Mouse (Mus musculus) left cerebral cortex, postnatal 14 days (tissue): ENCODE results near the gene Gm20388. TPM values are rescaled to one million over a fixed set of nuclear protein-coding genes. Genes with fewer than 3 reads are reported as not detected.

ENCODE experiments used
- DNase-seq, 2 experiments: peaks; one replicate each; pipeline ENCODE4 v3.0.0; 2021 to 2022; ENCODE audit warnings: low spot score in 2 of 2, mixed read lengths in 1 of 2
- intact Hi-C: fragments of 180-260 bp; cut with DNase I; formaldehyde crosslinking; loops from one replicate; pipeline ENCODE4 v1.15.1; 2025
- total RNA-seq, 2 experiments: library from RNA; stranded (reverse); gene quantifications; 2 replicates each; pipeline ENCODE4 v1.2.3; 2021

Gene Gm20388
- total RNA-seq, 2 experiments from 2014 or later: 2.8 to 7.3 TPM

DNA sequence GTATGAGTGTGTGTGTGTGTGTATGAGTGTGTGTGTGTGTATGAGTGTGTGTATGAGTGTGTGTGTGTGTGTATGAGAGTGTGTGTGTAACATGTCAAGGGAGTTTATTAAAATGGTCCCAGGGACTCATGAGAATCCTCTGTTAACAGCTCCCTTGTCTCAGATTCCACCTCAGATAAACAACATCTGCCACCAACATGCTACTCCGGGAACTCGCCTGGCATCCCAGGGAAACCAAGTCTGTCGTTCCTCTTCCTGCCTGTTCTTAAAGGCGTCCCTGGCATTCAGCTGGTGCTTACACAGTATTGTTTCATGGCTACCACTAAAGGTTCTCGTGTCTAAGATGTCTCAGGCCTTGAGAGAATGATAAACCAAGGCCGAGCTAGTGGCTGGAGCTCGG is 3933.7 kb downstream of the Gm20388 start:
- no peak for DNase-seq
- intact Hi-C loops: loop anchor here (5.0 kb wide), 1 partner anchor 38 kb away; no protein-coding TSS in a partner anchor

DNA sequence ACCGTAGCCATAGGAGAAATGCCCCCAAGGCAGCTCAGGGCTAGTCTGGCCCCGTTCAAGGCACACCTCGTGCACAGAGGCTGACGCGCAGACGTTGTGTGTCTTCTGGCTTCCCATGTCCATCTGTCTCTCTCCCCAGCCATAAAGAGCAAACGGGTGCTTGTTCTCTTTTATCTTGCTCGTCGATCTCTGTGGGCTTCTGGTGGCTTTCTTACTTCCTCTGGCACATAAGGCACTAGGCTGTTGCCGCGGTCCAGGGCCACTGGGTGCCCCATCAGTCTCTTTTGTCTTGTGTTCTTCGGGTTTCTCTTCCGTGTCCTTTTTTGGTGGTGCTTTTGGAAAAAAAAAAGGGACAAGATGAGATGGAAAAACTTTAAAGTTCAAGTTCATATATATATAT is 3934.5 kb downstream of the Gm20388 start:
- DNase-seq: no peak
- intact Hi-C loops: no loop called here

DNA sequence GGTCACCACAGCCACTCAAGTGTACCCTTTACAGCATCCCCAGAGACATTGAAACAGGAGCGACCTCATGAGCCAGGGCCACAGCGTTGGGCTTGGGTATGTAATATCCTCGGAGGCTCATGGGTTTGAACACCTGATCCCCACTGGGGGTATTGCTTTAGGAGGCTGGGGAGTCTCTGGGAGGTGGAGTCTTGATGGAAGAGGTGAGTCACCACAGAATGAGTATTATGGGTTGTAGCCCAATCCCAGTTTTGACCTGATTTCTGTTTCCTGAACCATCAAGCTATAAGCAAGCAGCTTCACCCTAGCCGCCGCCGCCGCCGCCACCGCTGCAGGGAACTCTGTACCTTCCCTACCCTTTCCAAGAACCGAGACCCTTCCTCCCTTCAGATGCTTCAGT is 3935.3 kb downstream of the Gm20388 start:
- intact Hi-C loops: no loop called here
- no peak for DNase-seq

DNA sequence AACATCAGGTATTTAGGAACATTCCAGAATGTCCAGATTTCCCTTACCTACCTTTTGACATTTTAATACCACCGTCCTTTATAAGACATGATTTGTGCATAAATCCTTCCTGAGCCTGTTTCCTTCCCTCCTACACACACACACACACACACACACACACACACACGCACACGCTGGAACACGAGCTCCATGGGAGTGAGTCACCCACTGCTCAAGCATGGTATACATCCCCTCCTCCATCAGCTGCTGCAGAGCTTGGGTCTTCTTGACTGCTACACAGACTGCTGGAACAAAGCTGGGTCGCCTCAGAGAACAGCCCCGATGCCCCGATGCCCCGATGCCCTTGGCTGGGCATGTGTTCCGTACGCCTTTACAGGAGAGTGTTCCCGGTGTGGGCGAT is 3935.9 kb downstream of the Gm20388 start:
- intact Hi-C loops: no loop called here
- peak; percentile 59 to 81 for DNase-seq

DNA sequence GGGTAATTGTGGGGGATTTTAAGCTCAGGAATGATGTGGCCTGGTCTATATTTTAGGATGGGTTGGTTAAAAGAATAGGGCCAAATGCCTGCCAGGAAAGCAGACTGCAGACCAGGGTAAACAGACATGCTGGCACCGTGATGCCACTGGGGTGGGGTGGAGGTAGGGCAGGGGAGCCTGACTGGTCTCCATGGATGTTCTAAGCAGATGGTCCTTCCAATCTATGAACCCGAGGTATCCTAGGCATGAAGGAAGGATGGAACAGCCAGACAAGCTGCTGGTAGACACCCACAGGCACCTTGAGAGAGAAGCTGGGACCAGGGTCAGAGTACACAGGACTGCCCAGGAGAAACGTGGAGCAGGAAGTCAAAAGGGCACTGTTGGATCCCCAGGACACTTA is 3936.9 kb downstream of the Gm20388 start:
- DNase-seq: no peak
- intact Hi-C loops: no loop called here

DNA sequence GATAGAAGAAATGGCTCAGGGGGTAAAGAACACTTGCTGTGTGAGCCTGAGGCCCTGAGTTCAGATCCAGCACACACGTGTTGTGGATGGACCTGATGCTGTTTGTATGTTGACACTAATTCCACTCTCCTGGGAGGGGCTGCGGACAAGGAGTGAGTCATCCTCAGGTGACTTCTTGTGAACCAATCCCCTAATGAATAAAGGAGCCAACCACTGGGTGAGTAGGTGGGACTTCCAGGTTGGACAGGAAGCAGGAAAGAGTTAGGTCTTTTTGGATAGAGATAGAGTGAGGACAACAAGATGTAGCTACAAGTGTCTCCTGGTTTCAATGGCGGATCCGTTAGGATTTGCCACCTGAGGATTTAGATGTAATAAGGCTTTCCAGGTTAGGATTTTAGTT is 3938.7 kb downstream of the Gm20388 start:
- intact Hi-C loops: no loop called here
- no peak for DNase-seq

DNA sequence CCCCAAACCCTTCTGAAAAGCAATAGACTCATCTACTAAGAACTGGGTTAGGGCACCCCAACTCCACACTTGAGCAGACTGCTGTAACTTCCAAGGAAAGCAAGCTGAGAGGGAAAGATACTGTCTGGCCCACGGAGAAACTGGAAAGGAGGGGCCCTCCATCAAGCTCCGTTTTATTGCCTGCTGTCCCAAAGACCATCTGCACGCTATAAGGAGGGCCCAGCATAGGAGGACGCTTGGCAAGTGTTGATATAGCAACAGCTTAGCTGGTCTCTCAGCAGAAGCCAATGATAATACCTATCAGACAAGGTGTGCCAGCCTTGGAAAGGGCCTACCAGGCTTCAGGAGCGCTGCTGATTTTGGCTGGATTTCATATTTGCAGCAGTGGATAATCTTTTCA is 3940.9 kb downstream of the Gm20388 start:
- intact Hi-C loops: no loop called here
- no peak for DNase-seq

DNA sequence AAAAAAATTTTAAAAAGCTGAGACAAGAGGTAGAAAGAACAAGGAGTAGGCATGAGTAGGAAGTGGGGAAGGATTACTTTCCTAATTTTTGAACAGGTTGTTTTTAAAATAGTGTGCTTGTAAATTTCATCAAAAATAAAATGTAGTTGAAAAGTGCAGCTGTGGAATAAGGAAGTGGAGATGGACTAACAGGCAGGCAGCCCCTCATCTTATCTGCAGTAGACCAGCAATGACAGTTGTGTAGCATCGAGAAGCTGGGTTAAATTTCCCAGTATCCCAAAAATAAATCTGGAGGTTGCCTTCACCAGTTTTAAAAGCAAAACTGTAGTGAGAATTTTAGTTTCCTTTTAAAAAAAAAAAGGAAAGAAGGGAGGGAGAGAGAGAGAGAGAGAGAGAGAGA is 3943.6 kb downstream of the Gm20388 start:
- no peak for DNase-seq
- intact Hi-C loops: no loop called here

DNA sequence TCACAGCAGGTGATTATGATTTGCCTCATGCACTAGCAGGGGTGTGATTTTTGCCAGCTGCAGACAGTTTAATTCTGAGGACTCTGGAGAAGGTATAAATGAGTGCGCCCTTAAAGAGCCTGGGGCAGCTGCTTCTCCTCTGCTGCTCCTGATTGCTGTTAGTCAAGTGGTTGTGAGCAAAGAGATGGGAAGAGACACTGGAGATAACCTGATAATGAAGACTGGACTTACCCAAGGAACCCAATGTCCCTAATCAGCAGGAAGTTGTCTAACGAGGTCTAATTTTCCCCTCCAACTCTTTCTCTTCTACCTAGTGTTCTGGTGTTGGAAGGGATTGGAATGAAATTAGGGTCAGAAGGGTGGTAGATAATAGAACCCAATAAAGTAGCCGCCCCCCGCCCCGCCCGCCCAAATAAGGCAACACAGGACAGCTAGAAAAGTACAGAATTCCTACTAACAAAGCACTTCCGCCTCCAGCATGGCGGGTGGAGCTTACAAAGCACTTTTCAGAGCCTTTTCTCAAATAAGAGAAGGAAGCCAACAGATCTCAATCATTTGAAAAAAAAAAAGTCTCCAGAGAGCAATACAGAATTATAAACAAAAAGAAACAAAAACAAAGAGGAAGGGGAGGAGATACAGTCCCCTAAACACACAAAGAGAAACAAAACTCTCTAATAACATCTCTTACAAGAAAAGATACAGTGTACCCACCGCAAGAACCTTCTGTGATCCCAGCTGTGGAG is 3944.3 kb downstream of the Gm20388 start:
- intact Hi-C loops: loop anchor here (5.0 kb wide), 1 partner anchor 37 kb away; the partner anchor contains the start of gene Acta1
- no peak for DNase-seq

DNA sequence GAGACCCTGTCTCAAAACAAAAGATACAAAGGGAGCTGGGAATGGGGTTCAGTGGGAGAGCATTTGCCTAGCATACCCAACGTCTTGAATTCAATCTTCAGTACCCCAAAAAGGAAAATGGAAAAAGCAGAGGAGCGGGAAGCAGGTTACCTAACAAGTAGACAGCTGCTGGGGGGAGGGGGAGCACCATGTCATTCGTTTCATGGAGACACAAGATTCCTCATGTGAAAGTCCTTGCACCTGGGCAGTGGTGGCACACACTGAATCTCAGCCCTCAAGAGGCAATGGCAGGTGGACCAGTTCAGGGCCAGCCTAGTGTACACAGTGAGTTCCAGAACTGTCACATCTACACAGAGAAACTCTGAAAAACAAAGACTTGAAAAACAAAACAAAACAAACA is 3946.7 kb downstream of the Gm20388 start:
- intact Hi-C loops: loop anchor here (5.0 kb wide), 1 partner anchor 35 kb away; the partner anchor contains the start of gene Acta1
- DNase-seq: no peak

DNA sequence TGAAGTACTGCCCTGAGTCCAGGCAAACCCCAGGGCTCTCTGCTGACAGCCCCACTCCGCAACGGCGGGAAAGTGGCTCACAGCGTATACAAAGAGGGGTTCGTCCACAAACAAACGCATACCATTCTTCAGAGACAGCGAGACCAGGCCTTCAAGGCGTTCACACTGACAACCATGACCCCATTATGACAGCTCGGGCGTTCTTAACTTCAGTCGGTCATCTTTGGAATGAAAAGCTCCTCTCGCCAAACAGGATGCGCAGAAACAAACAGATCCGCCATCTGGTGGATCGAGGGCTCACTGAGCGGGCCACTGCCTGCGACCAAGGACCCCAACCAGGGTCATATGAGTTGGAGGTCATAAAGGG is 3947.9 kb downstream of the Gm20388 start:
- no peak for DNase-seq
- intact Hi-C loops: loop anchor here (5.0 kb wide), 1 partner anchor 34 kb away; the partner anchor contains the start of gene Acta1

DNA sequence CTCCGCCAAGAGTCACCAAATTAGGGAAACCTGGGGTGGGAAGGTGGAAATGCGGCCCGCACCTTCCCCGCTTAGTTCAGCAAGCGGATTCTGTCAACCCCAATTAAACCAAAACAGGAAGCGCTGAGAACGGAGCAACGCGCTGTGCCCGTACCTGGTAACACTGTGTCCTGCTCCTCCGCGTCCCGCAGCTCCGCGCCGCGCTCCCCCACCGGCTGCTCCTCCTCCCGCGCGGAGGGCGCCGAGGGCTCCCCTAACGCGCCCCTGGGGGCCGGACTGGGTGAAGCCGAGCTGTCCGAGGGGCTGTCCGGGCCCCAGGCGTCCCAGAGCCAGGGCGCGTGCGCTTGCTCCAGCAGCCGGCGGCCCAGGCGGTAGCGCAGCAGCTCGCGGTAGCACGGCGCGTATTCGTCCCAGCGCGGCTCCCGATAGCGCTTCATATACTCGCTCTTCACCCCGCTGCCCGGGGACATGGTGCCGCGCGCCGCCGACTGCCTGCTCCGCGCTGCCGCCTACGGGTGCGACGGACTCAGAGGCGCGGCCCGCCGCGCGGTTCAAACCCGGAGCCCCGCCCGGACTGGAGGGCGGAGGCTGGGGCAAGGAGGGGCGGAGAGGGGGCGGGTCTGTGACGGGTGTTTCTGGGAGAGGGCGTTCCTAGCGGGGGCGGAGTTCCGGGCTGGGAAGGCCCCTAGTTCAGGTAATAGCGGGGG is 3948.5 kb downstream of the Gm20388 start:
- intact Hi-C loops: loop anchor here (5.0 kb wide), 1 partner anchor 33 kb away; the partner anchor contains the start of gene Acta1
- DNase-seq: peak; percentile 90 to 92

DNA sequence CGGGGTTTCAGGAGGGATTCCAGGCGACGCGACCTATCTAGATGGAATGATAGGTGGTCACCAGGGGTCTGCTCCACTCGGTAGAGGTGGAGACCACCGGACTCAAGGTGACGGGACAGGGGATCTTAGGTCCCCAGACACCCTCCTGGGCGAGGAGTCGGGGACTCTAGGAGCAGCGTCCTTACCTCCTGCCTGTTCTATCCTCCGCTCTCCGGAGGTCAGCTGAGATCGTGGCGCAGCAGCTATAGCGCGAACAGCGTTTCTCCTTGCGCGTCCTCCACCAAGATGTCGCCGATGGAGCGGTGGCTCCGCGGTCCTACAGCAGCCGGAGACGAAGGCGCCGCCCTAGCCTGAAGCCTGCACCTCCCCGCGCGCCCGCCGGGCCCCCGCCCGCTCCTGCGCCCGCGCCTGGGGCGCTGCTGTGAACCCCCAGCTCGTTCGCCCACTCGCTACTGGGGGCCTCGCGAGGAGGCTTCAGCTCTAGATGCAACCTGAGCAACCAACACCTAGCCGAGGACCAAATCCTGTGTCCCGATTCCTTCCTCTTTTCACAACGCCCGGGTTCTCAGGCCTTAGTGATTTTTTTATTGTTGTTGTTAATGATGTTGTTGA is 3949.1 kb downstream of the Gm20388 start, which contains the start of gene Ccsap:
Gene Ccsap (minus strand): TSS at position 562 of the 612 bp plus-strand sequence.
- peak; percentile 69 to 71 for DNase-seq
- intact Hi-C loops: loop anchor here (5.0 kb wide), 1 partner anchor 33 kb away; the partner anchor contains the start of gene Acta1

DNA sequence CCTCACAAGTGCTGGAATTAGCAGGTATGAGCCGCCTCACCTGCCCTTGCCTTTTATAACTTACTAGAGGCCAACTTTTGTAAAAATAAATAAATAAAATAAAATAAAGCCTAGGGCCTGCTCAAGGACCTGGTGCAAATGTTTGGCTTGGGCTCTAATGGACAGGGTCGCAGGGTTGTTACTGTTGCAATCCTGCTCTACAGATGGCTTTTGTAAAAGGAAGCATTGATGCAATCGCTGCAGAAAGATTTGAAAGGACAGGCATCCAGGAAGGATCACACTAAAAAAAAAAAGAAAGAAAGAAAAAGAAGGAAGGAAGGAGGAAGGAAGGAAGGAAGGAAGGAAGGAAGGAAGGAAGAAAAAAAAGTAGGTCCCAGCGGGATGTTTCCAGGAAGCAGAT is 3949.7 kb downstream of the Gm20388 start:
- intact Hi-C loops: no loop called here
- no peak for DNase-seq

DNA sequence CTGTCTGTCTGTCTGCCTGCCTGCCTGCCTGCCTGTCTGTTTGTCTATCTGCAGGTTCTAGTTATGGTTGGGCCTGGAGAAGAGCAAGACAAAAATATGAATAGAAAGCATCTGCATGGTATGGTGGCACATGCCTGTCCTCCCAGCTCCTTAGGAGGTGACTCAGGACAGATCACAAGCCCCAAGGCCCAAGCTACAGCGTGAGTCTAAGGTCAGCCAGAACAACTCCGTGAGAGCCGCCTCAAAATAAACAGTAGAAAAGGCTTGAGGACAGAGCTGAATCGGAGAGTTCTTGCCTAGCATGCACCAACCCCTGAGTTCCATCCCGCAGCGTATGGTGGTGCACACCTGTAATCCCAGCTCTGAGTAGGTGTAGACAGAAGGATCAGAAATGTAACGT is 3955.1 kb downstream of the Gm20388 start:
- no peak for DNase-seq
- intact Hi-C loops: no loop called here

DNA sequence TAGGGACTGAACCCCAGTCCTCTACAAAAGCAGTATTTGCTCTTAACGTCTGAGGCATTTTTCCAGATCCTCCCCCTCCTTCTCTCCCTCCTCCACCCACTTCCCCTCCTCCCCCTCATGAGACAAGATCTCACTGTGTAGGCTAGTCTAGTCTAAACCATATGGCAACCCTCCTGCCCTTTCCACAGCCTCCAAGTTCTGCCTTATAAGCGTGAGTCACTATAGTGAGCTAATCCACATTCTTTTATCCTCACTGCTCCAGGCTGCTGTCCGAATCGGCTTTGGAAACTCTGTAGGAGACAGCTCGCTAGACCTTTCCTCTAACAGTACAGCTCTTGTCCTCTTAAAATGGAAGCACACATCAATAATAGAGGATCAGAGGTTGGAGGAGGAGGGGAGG is 3956.3 kb downstream of the Gm20388 start:
- DNase-seq: no peak
- intact Hi-C loops: no loop called here

DNA sequence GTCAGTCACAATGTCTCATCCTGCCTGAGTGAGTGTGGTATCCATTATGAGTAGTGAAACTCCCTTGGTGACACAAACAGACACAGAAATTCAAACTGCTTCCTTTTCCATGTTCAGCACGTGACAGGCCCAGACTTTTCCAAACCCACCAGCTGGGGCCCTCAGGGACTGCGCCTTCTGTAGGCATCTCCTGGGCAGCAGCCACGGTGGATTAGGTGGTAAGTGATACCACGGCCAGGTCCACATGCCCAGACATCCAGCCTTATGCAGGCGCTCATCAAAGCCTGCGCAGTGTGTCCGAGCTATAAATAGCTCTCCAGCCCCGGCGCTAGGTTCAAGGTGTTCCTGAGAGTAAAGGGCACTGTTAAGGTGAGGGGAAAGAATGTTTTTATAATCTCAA is 3961.4 kb downstream of the Gm20388 start:
- no peak for DNase-seq
- intact Hi-C loops: no loop called here

DNA sequence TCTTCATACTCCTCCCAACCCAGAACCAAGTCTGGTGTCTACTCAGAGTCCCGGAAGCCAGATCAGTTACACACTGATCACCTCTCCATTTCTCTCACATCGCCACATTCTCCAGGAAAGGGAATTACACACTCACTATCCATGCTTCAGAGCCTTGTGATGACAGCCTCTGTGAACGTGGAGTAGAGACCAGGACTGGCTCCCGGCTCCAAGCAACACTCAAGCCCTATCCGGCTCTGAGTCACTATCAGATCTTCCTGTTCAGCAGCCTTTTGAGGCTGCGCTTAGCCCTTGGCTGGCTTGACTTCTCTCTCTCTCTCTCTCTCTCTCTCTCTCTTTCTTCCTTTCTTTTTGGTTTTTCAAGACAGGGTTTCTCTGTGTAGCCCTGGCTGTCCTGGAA is 3962.7 kb downstream of the Gm20388 start:
- no peak for DNase-seq
- intact Hi-C loops: no loop called here

DNA sequence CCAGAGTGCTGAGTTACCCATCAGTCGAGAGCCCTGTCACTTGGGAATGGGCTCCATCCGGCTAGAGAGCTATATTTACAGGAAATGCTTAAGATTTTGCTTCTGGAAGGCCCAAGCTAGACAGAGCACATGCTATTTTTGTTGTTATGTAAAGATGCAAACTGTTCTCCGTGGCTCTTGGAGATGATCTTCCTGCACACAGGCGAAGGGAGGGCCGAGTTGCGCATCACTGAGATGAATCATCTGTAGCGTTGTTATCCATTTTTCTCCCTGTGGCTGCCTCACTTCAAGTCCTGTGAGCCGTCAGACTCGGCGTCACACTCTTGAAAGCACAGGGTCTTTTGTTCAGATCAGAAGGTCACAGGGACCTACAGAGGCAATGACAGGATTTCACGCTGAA is 3963.7 kb downstream of the Gm20388 start:
- DNase-seq: peak; percentile 65 to 75
- intact Hi-C loops: no loop called here

DNA sequence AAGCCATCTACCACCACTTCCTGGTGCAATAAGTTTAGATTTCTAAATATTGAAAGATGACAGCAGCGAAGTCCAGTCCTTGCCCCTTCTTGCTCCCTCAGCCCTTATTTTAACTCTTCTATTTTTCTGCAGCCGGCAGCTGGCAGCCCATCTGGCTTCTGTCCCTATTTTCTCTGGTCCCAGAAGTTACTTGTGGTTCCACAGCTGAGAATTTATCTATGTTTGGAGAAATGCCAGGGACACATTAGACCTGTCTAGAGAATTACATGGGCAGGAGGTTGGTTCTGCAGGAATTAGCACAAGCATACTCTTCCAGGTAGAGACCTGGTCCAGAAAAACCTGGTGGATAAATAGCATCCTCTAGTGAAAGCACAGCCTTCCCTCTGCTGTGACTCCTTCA is 3967.2 kb downstream of the Gm20388 start:
- no peak for DNase-seq
- intact Hi-C loops: no loop called here
